Mouse (Mus musculus): ENCODE measurements around the gene Ubac1. TPM values are rescaled to one million over a fixed set of nuclear protein-coding genes. Genes with fewer than 3 reads are reported as not detected.

The Ubac1 gene
- polyA plus RNA-seq, 1 experiment = 55.1 TPM

DNA sequence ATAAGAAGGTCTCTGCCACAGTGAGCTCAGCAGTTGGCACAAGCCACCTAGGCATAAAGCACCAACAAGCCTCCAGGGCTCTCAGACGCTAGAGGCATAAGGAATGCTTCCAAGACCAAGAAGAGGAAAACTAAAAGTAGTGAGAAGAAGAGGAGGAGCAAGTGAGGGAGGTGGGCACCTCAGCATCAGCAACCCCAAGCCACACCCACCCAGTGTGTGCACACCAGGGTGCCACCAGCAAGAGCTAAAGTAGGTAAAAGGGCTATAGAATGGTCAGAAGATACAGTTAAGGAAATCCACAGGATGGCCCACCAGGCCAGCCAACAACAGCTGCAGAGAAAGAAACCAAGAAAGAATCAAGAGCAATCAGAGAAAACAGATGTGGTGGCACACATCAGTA, 10.1 kb downstream of the Ubac1 start:
- Histone ChIP-seq H3K4me3 (ENCODE audit: low read depth, low read length) (no peak overlapping the region), H3K4me1 (ENCODE audit: control insufficient read depth, insufficient read depth, insufficient read length, low read length) (no peaks in the 10 kb centered on the region), H3K27me3 (ENCODE audit: control insufficient read depth, insufficient read depth, low read length) (no peaks in the 10 kb centered on the region), H3K36me3 (ENCODE audit: control insufficient read depth, insufficient read depth, low read length) (peaks cover 83% of the 10 kb centered on the region), H3K27ac (ENCODE audit: insufficient read depth, low read depth, low read length) (no peak overlapping the region)
- WGBS = 92% methylated on average over 1 of the region's 1 CpGs
- no peak for TF ChIP-seq CTCF (IDR thresholded peaks at IDR 0.05; ENCODE audit: extremely low read depth, insufficient read length, insufficient replicate concordance, low read depth, low read length)
- TF ChIP-seq POLR2A (IDR thresholded peaks at IDR 0.05; ENCODE audit: low read depth, low read length) = no peak

DNA sequence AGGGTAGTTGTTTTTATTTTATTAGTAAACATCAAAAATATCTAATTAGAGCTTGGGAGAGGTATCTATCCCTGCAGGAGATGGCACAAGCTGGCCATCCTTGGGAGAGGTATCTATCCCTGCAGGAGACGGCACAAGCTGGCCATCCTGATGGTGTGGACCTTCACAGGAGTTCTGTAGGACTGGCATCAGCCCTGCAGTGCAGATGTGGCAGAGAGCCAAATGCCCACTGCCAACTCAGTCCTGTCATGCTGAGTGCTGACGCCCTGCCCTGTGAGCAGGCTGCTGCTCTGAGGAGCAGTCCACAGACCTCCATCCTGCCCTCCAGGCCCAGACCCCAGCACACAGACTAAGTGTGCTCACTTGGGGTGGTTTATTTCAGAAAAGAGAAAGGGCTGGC, 19.5 kb downstream of the Ubac1 start:
- peaks cover 71% of the 10 kb centered on the region for H3K36me3 ChIP-seq (ENCODE audit: control insufficient read depth, insufficient read depth, low read length)
- H3K27me3 ChIP-seq (ENCODE audit: control insufficient read depth, insufficient read depth, low read length) = no peaks in the 10 kb centered on the region
- no peak overlapping the region for H3K4me3 ChIP-seq (ENCODE audit: low read depth, low read length)
- whole genome bisulfite sequencing = 84% methylated on average over 2 of the region's 2 CpGs
- no peak overlapping the region for H3K27ac ChIP-seq (ENCODE audit: insufficient read depth, low read depth, low read length)
- no peak for TF ChIP-seq POLR2A (IDR thresholded peaks at IDR 0.05; ENCODE audit: low read depth, low read length)
- TF ChIP-seq CTCF (IDR thresholded peaks at IDR 0.05; ENCODE audit: extremely low read depth, insufficient read length, insufficient replicate concordance, low read depth, low read length) = no peak
- no peaks in the 10 kb centered on the region for H3K4me1 ChIP-seq (ENCODE audit: control insufficient read depth, insufficient read depth, insufficient read length, low read length)

DNA sequence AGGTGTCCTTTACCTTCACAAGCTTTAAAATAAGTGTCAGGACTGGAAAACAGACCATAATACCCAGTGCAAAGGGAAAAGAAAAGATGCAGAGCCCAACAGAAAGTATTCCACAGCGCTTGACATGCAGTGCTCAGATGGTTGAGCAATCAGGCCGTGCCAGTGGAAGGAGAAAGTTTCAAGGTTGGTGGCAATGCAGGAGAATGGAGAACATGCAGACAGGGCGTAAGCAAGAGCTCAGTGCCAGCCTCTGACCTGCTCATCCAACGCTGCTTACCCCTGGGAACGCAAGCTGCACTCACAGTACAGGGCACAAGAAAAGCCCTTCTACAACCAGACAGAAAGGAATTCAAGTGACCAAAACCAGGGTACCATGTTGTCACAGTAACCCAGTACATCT, 20.4 kb downstream of the Ubac1 start:
- no peak for TF ChIP-seq CTCF (IDR thresholded peaks at IDR 0.05; ENCODE audit: extremely low read depth, insufficient read length, insufficient replicate concordance, low read depth, low read length)
- no peak for TF ChIP-seq POLR2A (IDR thresholded peaks at IDR 0.05; ENCODE audit: low read depth, low read length)
- peaks cover 66% of the 10 kb centered on the region for H3K36me3 ChIP-seq (ENCODE audit: control insufficient read depth, insufficient read depth, low read length)
- no peaks in the 10 kb centered on the region for H3K27me3 ChIP-seq (ENCODE audit: control insufficient read depth, insufficient read depth, low read length)
- H3K4me1 ChIP-seq (ENCODE audit: control insufficient read depth, insufficient read depth, insufficient read length, low read length) = no peaks in the 10 kb centered on the region
- WGBS = 96% methylated on average over 5 of the region's 5 CpGs
- no peak overlapping the region for H3K4me3 ChIP-seq (ENCODE audit: low read depth, low read length)
- no peak overlapping the region for H3K27ac ChIP-seq (ENCODE audit: insufficient read depth, low read depth, low read length)

DNA sequence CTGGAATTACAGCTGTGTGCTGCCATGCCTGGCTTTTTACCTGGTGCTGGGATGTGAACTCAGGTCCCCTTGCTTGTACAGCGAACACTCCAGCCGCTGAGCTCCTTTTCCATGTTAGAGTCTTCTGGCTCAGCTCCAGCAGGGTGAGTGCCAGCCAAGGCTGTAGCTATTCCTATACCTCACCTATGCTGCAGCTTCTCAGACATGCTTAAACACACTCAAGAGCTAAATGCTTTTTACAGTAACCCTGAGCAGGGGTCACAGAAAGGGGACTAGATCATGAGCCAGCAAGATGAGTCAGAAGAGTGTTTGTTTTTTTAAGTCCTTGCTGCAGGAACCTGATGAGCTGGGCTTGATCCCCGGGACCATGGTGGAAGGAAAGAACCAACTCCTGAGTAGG, 23.8 kb downstream of the Ubac1 start:
- H3K4me1 ChIP-seq (ENCODE audit: control insufficient read depth, insufficient read depth, insufficient read length, low read length) = no peaks in the 10 kb centered on the region
- no peak for TF ChIP-seq CTCF (IDR thresholded peaks at IDR 0.05; ENCODE audit: extremely low read depth, insufficient read length, insufficient replicate concordance, low read depth, low read length)
- TF ChIP-seq POLR2A (IDR thresholded peaks at IDR 0.05; ENCODE audit: low read depth, low read length) = no peak
- H3K4me3 ChIP-seq (ENCODE audit: low read depth, low read length) = no peak overlapping the region
- H3K36me3 ChIP-seq (ENCODE audit: control insufficient read depth, insufficient read depth, low read length) = peaks cover 40% of the 10 kb centered on the region
- no peak overlapping the region for H3K27ac ChIP-seq (ENCODE audit: insufficient read depth, low read depth, low read length)
- WGBS = 87% methylated on average over 3 of the region's 3 CpGs
- H3K27me3 ChIP-seq (ENCODE audit: control insufficient read depth, insufficient read depth, low read length) = no peaks in the 10 kb centered on the region

- Histone ChIP-seq H3K4me3 (ENCODE audit: low read depth, low read length) (no peak overlapping the region), H3K27ac (ENCODE audit: insufficient read depth, low read depth, low read length) (no peak overlapping the region), H3K4me1 (ENCODE audit: control insufficient read depth, insufficient read depth, insufficient read length, low read length) (no peaks in the 10 kb centered on the region), H3K27me3 (ENCODE audit: control insufficient read depth, insufficient read depth, low read length) (no peaks in the 10 kb centered on the region), H3K36me3 (ENCODE audit: control insufficient read depth, insufficient read depth, low read length) (peaks cover 22% of the 10 kb centered on the region)
- WGBS = 79% methylated on average over 3 of the region's 3 CpGs
- TF ChIP-seq POLR2A (IDR thresholded peaks at IDR 0.05; ENCODE audit: low read depth, low read length) = no peak
- no peak for TF ChIP-seq CTCF (IDR thresholded peaks at IDR 0.05; ENCODE audit: extremely low read depth, insufficient read length, insufficient replicate concordance, low read depth, low read length)
Measured at GRCm38 (mm10) chr2:25994791-25995190, 26.8 kb downstream of the Ubac1 start.

GRCm38 (mm10) chr2:25992285-25992684, 29.3 kb downstream of the Ubac1 start:
- no peak overlapping the region for H3K27ac ChIP-seq (ENCODE audit: insufficient read depth, low read depth, low read length)
- H3K36me3 ChIP-seq (ENCODE audit: control insufficient read depth, insufficient read depth, low read length) = peaks cover 4% of the 10 kb centered on the region
- no peak overlapping the region for H3K4me3 ChIP-seq (ENCODE audit: low read depth, low read length)
- TF ChIP-seq CTCF (IDR thresholded peaks at IDR 0.05; ENCODE audit: extremely low read depth, insufficient read length, insufficient replicate concordance, low read depth, low read length) = no peak
- TF ChIP-seq POLR2A (IDR thresholded peaks at IDR 0.05; ENCODE audit: low read depth, low read length) = no peak
- no peaks in the 10 kb centered on the region for H3K27me3 ChIP-seq (ENCODE audit: control insufficient read depth, insufficient read depth, low read length)
- no peaks in the 10 kb centered on the region for H3K4me1 ChIP-seq (ENCODE audit: control insufficient read depth, insufficient read depth, insufficient read length, low read length)
- WGBS = 63% methylated on average over 2 of the region's 2 CpGs

DNA sequence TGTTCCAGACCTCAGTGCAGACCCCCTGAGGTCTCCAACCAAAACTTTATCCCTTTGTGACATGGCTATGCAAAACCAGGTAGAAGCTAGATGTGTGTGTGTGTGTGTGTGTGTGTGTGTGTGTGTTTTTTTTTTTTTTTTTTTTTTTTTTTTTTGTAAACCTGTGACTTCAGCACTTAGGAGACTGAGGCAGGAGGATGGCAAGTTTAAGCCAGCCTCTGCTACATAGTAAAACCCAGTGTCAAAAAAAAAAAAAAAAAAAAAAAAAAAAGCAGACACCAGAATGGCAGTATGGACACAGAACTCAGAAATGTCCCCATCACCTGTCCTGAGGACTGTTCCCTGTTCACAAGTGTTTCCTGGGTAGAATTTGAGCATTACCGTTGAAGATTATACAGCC, 31.9 kb downstream of the Ubac1 start:
- H3K27ac ChIP-seq (ENCODE audit: insufficient read depth, low read depth, low read length) = no peak overlapping the region
- H3K4me1 ChIP-seq (ENCODE audit: control insufficient read depth, insufficient read depth, insufficient read length, low read length) = no peaks in the 10 kb centered on the region
- 90% methylated on average over 1 of the region's 1 CpGs for WGBS
- no peak overlapping the region for H3K4me3 ChIP-seq (ENCODE audit: low read depth, low read length)
- H3K27me3 ChIP-seq (ENCODE audit: control insufficient read depth, insufficient read depth, low read length) = no peaks in the 10 kb centered on the region
- no peak for TF ChIP-seq CTCF (IDR thresholded peaks at IDR 0.05; ENCODE audit: extremely low read depth, insufficient read length, insufficient replicate concordance, low read depth, low read length)
- no peak for TF ChIP-seq POLR2A (IDR thresholded peaks at IDR 0.05; ENCODE audit: low read depth, low read length)
- no peaks in the 10 kb centered on the region for H3K36me3 ChIP-seq (ENCODE audit: control insufficient read depth, insufficient read depth, low read length)

DNA sequence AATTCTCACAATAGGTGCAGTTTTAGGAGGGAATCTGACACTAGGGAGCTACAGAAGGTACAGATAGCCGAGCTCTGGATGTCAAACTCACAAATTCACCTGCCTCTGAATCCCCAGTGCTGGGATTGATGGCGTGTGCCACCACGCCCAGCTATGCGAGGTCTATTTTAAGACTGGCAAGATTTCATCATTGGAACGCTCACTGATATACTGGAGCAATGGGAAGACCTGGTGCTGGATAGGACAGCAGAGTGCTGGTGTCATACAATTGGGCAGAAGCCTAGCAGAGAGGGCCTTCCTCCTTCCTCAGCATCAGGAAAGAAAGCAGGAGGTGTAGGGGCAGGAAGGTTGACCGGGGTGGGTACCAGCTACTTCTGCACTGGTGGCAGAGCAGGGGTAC, 33.7 kb downstream of the Ubac1 start:
- Histone ChIP-seq H3K4me1 (ENCODE audit: control insufficient read depth, insufficient read depth, insufficient read length, low read length) (0 out of 2 replicates have a peak, but pooled peaks cover 3% of the 10 kb centered on the region), H3K4me3 (ENCODE audit: low read depth, low read length) (no peak overlapping the region), H3K36me3 (ENCODE audit: control insufficient read depth, insufficient read depth, low read length) (no peaks in the 10 kb centered on the region), H3K27me3 (ENCODE audit: control insufficient read depth, insufficient read depth, low read length) (no peaks in the 10 kb centered on the region), H3K27ac (ENCODE audit: insufficient read depth, low read depth, low read length) (no peak overlapping the region)
- no peak for TF ChIP-seq CTCF (IDR thresholded peaks at IDR 0.05; ENCODE audit: extremely low read depth, insufficient read length, insufficient replicate concordance, low read depth, low read length)
- WGBS = 66% methylated on average over 6 of the region's 6 CpGs

All from small intestine, adult 2 months (tissue).